Mouse (Mus musculus): ENCODE measurements around the gene Slc6a1. TPM values are rescaled to one million over a fixed set of nuclear protein-coding genes. Genes with fewer than 3 reads are reported as not detected.

Slc6a1 gene
- total RNA-seq, 2 experiments from 2014 or later, result not detected

DNA sequence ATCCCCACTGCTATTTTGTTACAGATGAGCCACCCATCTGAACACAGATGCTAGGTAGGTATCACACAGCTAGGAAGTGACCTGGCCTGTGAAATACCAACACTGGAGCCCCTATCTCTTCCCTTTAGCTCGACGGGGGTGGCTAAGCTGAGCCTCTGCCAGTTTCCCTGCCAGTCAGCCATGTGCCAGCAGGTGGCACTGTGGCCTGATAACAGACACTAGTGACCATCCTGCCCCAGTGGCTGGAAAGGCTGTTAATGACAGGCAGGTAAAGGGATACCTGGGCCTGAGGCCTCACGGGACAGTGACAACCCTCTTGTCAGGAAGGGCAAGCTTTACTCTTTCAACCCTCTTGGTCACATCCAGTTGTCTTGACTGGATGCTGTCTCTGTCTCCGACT is 62.7 kb downstream of the Slc6a1 start:
- ATAC-seq (replicated peaks; ENCODE audit: low FRiP score, poor library complexity, severe bottlenecking), result 0 out of 2 replicates have a peak, but pooled peaks have one; percentile 55

DNA sequence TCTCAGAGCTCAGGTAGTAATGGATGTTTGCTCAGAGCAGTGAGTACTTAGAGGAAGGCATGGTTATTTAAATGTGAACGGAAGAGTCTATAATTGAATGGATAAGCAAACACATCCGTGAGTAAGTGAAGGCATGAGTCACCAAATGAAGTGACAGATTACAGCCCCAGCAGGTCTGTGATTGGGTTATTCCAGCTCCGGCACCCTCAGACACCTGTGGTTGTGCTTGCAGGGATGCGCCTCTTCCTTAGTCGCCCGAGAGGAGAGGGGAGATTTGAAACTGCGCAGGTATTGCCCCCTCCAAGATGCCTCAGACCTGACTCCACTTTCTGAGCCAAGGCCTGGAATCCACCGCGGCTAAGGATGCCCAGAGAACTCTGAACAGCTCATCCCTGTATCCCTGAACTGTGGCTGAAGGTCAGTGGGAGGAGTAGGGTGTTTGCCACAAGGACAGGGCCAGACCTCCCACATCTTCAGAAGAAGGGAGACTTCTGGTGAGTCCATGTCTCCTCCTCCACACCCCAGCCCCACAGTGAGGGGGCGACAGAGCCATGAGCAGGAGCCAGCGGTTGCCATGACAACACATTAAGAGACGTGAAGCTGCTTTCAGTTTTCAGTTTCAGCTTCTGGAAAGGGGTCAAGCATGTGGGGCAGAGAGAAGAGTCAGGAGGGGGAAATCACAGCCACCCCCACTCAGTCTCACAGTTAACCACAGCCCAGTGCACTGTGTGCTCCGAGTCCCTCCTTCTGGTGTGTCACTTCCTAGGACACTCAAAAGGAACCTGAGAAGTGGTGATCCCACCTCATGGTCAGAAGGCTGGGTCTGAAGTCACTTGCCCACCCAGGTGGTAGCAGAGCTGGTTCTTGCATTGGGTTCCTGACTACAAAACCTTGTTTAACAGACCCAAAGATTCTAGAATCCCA is 65.7 kb downstream of the Slc6a1 start:
- no peak for ATAC-seq (replicated peaks; ENCODE audit: low FRiP score, poor library complexity, severe bottlenecking)

DNA sequence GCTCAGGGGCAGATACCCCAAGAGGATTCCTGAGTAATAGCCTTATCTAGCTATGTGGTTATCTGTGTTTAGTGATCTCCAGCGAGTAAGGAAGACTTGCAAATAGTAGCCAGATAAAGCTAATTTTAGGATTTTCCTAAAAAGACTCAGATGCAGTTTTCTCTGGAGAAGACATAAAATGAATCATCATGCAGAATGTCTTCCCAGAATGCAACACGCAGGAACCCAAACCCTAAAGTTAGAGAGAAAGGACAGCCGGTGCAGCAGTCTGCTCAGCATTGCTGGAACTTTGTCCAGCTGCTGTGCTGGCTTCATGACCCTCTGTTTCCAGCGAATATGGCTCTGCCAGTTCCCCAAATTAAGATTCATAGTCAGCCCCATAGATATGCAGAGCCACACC is 72.2 kb downstream of the Slc6a1 start:
- no peak for ATAC-seq (replicated peaks; ENCODE audit: low FRiP score, poor library complexity, severe bottlenecking)

DNA sequence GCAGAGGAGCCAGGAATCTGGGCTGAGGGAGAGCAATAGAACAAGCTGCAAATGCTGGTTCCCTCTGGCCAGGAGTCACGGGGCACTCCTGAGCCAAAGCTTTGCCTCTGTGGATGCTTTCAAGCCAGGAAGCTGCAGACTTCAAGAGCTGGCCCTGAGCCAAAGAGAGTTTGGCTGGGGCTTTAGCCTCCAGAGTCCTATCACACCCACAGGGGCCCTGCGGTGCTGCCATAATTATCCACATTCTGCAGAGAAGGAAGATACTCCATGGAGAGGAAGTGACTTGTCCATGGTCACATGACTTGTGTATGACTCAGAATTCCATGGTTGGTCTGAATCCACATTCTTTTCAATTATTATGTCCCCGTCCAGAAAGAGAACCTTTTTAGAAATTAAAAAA is 75.7 kb downstream of the Slc6a1 start:
- no peak for ATAC-seq (replicated peaks; ENCODE audit: low FRiP score, poor library complexity, severe bottlenecking)

DNA sequence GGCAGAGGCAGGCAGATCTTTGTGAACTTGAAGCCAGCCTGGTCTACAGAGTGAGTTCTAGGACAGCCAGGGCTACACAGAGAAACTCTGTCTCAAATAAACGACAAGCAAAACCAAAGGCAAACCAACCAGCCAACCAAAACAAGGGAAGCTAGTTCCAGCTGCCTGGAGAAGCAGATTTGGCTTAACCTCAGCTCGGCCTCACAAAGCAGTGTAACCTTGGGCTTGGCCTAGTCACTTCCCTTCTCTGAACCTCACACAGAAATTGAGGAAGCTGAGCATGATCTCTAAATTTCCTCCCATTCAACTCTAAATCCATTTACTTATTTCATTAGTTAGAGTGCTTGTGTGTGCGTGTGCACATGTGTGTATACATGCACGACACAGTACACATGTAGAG is 79.9 kb downstream of the Slc6a1 start:
- no peak for ATAC-seq (replicated peaks; ENCODE audit: low FRiP score, poor library complexity, severe bottlenecking)

DNA sequence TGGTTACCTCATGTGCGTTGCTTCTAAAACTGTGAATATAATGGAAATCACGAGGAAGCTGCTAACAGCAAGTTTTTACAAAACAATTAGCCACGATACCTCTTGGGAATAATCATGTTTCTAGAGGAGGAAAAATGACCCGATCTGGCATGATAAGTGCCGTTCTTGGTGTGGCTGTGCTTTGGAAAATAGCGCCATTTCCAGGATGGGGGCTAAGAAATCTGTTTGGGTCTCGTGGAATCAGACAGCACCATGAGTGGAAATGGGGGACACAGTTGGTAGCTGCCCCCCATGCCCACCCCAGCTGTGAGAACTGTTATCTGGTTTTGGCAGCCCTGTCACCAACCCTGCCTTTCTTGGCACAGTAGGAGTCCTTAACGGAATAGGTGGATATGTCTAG is 81.3 kb downstream of the Slc6a1 start:
- no peak for ATAC-seq (replicated peaks; ENCODE audit: low FRiP score, poor library complexity, severe bottlenecking)

DNA sequence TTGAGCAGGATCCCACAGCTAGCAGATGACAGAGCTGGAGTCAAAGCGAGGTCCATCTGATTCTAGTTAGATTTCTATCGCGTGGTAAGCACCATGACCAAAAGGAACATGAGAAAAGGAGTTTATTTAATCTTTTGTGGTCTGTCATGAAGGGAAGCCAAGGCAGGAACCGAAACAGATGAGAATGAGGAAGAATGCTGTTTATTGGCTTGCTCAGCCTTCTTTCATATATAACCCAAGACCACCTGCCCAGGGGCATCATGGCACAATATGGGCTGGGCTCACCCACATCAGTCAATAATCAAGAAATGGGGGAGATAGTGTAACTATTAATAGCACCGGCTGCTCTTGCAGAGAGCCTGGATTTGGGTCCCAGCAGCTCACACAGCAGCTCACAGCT is 82.3 kb downstream of the Slc6a1 start:
- ATAC-seq (replicated peaks; ENCODE audit: low FRiP score, poor library complexity, severe bottlenecking), result no peak

DNA sequence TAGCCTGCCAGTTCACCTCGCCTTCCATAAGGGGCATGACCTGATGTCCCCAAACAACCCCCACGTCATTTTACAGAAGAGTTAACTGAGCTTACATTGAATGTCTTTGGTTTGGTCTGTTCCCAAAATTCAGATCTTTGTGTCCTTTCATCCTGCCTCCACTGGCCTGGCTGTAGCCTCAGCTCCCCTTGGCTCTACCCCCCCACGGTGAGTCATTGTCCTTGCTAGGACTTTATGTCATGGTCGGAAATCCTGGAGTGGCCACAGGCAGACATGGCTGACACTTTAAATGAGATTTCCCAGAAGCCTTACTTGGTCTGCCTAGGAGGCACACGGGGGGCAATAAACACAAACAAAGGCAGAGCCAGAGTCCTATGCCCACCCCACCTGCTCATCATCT is 83.8 kb downstream of the Slc6a1 start:
- no peak for ATAC-seq (replicated peaks; ENCODE audit: low FRiP score, poor library complexity, severe bottlenecking)

Other genes starting within 250 kb of the Slc6a1 start
- not detected in 2 replicates for gene Atp2b2, start 240.0 kb upstream of the Slc6a1 start, total RNA-seq (2015; ENCODE audit: low replicate concordance)
- gene Atp2b2, start 240.0 kb upstream of the Slc6a1 start, total RNA-seq (2017; ENCODE audit: low replicate concordance), result under 0.01 and 0.14 TPM in 2 replicates
- gene Slc6a11, start 151.4 kb upstream of the Slc6a1 start, total RNA-seq (2015; ENCODE audit: low replicate concordance), result not detected in 2 replicates
- gene Slc6a11, start 151.4 kb upstream of the Slc6a1 start, total RNA-seq (2017; ENCODE audit: low replicate concordance), result 0.14 TPM in 1 of 2 replicates, not detected in the other
- gene Hrh1, start 115.3 kb downstream of the Slc6a1 start, total RNA-seq (2015; ENCODE audit: low replicate concordance), result not detected in 2 replicates
- 0.14 TPM in 1 of 2 replicates, not detected in the other for gene Hrh1, start 115.3 kb downstream of the Slc6a1 start, total RNA-seq (2017; ENCODE audit: low replicate concordance)